Mouse (Mus musculus) limb, embryonic 14.5 days (tissue): ENCODE data around the gene Notch2. TPM values are rescaled to one million over a fixed set of nuclear protein-coding genes. Genes with fewer than 3 reads are reported as not detected.
A peak's percentile ranks its signal among the peaks of the same experiment; 100 is the strongest.

ENCODE experiments used
- ATAC-seq: fragments of 200-750 bp; cut with Nextera tagmentation; 2 replicates; pipeline ENCODE4 v1.8.0; 2017; ENCODE audit warnings: low read depth, moderate number of reproducible peaks, moderate TSS enrichment; ENCODE audit not compliant: low FRiP score
- DNase-seq: peaks from one replicate; pipeline ENCODE4 v3.0.0-alpha.2; 2015; ENCODE audit warnings: low spot score
- H3K27ac ChIP-seq: fragments of 300-500 bp; sonication (generic); replicated peaks from 2 replicates; pipeline ENCODE4 v1.5.1; 2014; ENCODE audit warnings: low read depth, mild to moderate bottlenecking, low read length, moderate library complexity, mixed read lengths
- H3K27me3 ChIP-seq: fragments of 300-500 bp; sonication (generic); 2 replicates; pipeline ENCODE4 v1.6.1; 2014; ENCODE audit warnings: low read length, mixed read lengths; ENCODE audit not compliant: control insufficient read depth, insufficient read depth
- H3K36me3 ChIP-seq: fragments of 300-500 bp; sonication (generic); 2 replicates; pipeline ENCODE4 v1.6.1; 2014; ENCODE audit warnings: mild to moderate bottlenecking, low read length, moderate library complexity, mixed read lengths; ENCODE audit not compliant: control insufficient read depth, insufficient read depth
- H3K4me1 ChIP-seq: fragments of 300-500 bp; sonication (generic); 2 replicates; pipeline ENCODE4 v1.6.1; 2014; ENCODE audit warnings: antibody characterized with exemption, low read length, mixed read lengths; ENCODE audit not compliant: control insufficient read depth, insufficient read depth
- H3K4me2 ChIP-seq: fragments of 300-500 bp; sonication (generic); replicated peaks from 2 replicates; pipeline ENCODE4 v1.6.1; 2014; ENCODE audit warnings: low read depth, mild to moderate bottlenecking, low read length, moderate library complexity; ENCODE audit not compliant: severe bottlenecking
- H3K4me3 ChIP-seq: fragments of 300-500 bp; sonication (generic); replicated peaks from 2 replicates; pipeline ENCODE4 v1.5.1; 2014; ENCODE audit warnings: low read length
- H3K9ac ChIP-seq: fragments of 300-500 bp; sonication (generic); 2 replicates; pipeline ENCODE4 v1.6.1; 2014; ENCODE audit warnings: mild to moderate bottlenecking, low read depth, low read length, moderate library complexity; ENCODE audit not compliant: severe bottlenecking
- H3K9me3 ChIP-seq: fragments of 300-500 bp; sonication (generic); 2 replicates; pipeline ENCODE4 v1.6.1; 2016; ENCODE audit warnings: low read length; ENCODE audit not compliant: control insufficient read depth
- POLR2A ChIP-seq: fragments of 200-500 bp; IDR thresholded peaks from 2 replicates; pipeline ENCODE4 v1.8.0; 2012; ENCODE audit warnings: inconsistent platforms, mild to moderate bottlenecking, moderate library complexity, borderline replicate concordance; ENCODE audit not compliant: insufficient read depth, insufficient read length; ENCODE audit errors: extremely low read depth
- WGBS: fragments of 180-500 bp; shearing (Covaris S2); extraction: QIAGEN DNeasy Blood & Tissue Kit; methylation state at CpG from one replicate; pipeline ENCODE4 v1.1.7; 2014; 5-methylcytosine and 5-hydroxymethylcytosine counted together
- polyA plus RNA-seq, 2 experiments: library from polyadenylated mRNA; depleted of rRNA in 1 of 2; stranded (reverse) in 1 of 2; unstranded in 1 of 2; fragments of >200 nt; fragmentation: Nextera tagmentation in 1 of 2; extraction: Ambion mirVana in 1 of 2; gene quantifications; 2 replicates each; pipeline versions ENCODE4 v1.2.1 to v1.2.3; 2012 to 2014

The Notch2 gene
- polyA plus RNA-seq, 2 experiments, result 38.7 to 48.5 TPM

- Histone ChIP-seq H3K4me3 (no peak overlapping the region), H3K9ac (peak overlapping the region; percentile 31; the same call in 1 of the 2 replicates), H3K27me3 (no peaks in the 10 kb centered on the region), H3K4me1 (peaks cover 84% of the 10 kb centered on the region), H3K9me3 (no peaks in the 10 kb centered on the region), H3K4me2 (peak overlapping the region; percentile 32), H3K36me3 (0 out of 2 replicates have a peak, but pooled peaks cover 4% of the 10 kb centered on the region), H3K27ac (peak overlapping the region; percentile 96)
- 23% methylated on average over 1 of the region's 1 CpGs for WGBS
- ATAC-seq (no peak), DNase-seq (no peak)
- no peak for TF ChIP-seq POLR2A
These were observed 49.4 kb downstream of the Notch2 start for GRCm38 (mm10) chr3:98062591-98063185.

DNA sequence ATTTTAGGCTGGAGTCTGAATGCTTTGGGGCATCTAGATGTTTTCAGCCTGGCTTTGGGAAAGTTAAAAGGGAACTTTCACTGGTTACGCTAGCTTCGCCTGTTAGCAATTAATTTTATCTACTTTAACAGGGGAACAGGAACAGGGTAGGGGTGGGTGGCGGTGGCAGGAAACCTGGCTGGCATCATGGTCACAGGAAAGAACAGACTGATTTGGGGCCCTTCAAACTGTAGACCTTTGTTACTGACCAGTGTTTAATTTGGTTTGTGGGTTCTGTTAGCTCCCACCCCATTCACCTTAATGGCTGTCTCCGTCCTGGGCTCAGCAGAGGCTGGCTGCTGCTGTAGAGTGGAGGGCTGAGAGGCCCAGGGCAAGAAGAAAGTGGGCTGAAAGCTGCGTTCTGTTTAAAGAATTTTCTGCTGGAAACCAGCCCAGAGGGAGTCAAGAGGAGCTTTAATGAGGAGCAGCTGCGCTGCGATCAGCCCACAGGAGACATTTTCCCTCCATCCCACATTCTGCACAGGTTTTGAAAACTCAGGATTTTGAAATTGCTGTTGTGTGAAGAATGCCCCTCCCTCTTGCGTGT is 50.0 kb downstream of the Notch2 start:
- Histone ChIP-seq H3K9me3 (no peaks in the 10 kb centered on the region), H3K27ac (peak overlapping the region; percentile 96), H3K4me2 (peak overlapping the region; percentile 32), H3K4me3 (no peak overlapping the region), H3K4me1 (peaks cover 89% of the 10 kb centered on the region), H3K36me3 (0 out of 2 replicates have a peak, but pooled peaks cover 4% of the 10 kb centered on the region), H3K9ac (peak overlapping the region; percentile 31; the same call in 1 of the 2 replicates), H3K27me3 (no peaks in the 10 kb centered on the region)
- no peak for TF ChIP-seq POLR2A
- peak; percentile 81 for ATAC-seq
- DNase-seq, result peak; percentile 94
- WGBS, result 5% methylated on average over 8 of the region's 8 CpGs

GRCm38 (mm10) chr3:98063833-98064232 is 50.5 kb downstream of the Notch2 start:
- Histone ChIP-seq H3K4me1 (peaks cover 88% of the 10 kb centered on the region), H3K27me3 (no peaks in the 10 kb centered on the region), H3K4me3 (no peak overlapping the region), H3K36me3 (0 out of 2 replicates have a peak, but pooled peaks cover under 1% of the 10 kb centered on the region), H3K4me2 (peak overlapping the region; percentile 32), H3K9me3 (no peaks in the 10 kb centered on the region), H3K27ac (peak overlapping the region; percentile 96), H3K9ac (0 out of 2 replicates have a peak overlapping the region, but pooled peaks have one; percentile 2)
- 17% methylated on average over 9 of the region's 9 CpGs for WGBS
- ATAC-seq (peak; percentile 7; the same call in 1 of the 2 replicates), DNase-seq (no peak)
- no peak for TF ChIP-seq POLR2A

DNA sequence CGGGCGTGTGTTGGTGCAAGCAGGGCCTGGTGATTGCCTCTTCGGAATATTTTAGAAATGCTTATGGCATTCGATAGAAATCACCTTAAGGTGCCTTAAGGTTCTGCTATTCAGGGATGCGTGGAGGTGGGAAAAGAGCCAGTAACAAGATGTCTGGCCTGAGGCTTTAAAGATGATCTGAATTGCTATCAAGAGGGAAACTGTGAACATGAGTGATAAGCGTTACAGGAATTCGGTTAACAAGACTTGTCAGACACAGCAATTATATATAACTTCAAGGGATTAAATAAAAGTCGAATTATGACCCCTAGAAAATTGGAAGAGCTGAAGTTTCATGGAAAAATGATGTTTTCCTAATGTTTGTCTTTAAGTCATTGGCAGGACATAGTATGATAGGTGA is 51.7 kb downstream of the Notch2 start:
- H3K4me2 ChIP-seq, result no peak overlapping the region
- peaks cover 88% of the 10 kb centered on the region for H3K4me1 ChIP-seq
- no peak for ATAC-seq
- no peak for DNase-seq
- H3K27me3 ChIP-seq, result no peaks in the 10 kb centered on the region
- no peak for TF ChIP-seq POLR2A
- H3K27ac ChIP-seq, result peak overlapping the region; percentile 96
- H3K36me3 ChIP-seq, result no peaks in the 10 kb centered on the region
- 68% methylated on average over 8 of the region's 8 CpGs for WGBS
- no peak overlapping the region for H3K9ac ChIP-seq
- no peak overlapping the region for H3K4me3 ChIP-seq
- no peaks in the 10 kb centered on the region for H3K9me3 ChIP-seq

DNA sequence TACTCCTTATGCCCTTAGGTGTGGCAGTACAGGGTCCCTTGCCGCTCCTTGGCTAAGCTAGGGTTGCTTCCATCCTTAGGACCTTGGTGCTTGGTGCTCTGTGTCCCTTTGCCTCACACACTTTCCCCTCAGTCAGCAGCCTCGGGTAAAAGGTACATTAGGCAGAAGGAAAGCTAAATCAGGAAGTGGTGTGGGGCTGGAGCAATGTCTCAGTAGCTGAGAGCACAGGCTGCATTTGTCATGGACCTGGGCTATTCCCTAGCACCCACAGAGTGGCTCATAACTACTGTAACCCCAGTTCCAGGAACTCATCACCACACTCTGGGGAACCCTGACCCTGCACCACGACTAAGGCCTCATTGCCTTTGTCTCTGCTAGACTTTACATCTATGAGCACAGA is 53.1 kb downstream of the Notch2 start:
- 58% methylated on average over 3 of the region's 3 CpGs for WGBS
- Histone ChIP-seq H3K36me3 (peaks cover 7% of the 10 kb centered on the region), H3K27me3 (no peaks in the 10 kb centered on the region), H3K4me3 (no peak overlapping the region), H3K27ac (peak overlapping the region; percentile 83), H3K9me3 (no peaks in the 10 kb centered on the region), H3K4me1 (peaks cover 74% of the 10 kb centered on the region), H3K4me2 (no peak overlapping the region), H3K9ac (no peak overlapping the region)
- DNase-seq (no peak), ATAC-seq (no peak)
- TF ChIP-seq POLR2A, result no peak
